Mouse (Mus musculus) CH12.LX (cell line): ENCODE measurements around the gene Gm10799.

Experiments
- CHD1 ChIP-seq: IDR thresholded peaks from 2 replicates; pipeline ENCODE4 v1.6.1; 2012; ENCODE audit warnings: low read depth, low read length, improper control_type of control experiment, inconsistent platforms
- CTCF ChIP-seq, 2 experiments: IDR thresholded peaks in 1 of 2; conservative IDR thresholded peaks in 1 of 2; 2 replicates each; pipeline ENCODE4 v1.5.1; 2011 to 2012; ENCODE audit warnings: low read depth in 2 of 2, low read length in 2 of 2, improper control_type of control experiment in 1 of 2, inconsistent platforms in 1 of 2, mild to moderate bottlenecking in 1 of 2, moderate library complexity in 1 of 2
- ELF1 ChIP-seq: IDR thresholded peaks from 2 replicates; pipeline ENCODE4 v1.6.1; 2014; ENCODE audit warnings: low read depth, mild to moderate bottlenecking, inconsistent platforms, low read length, improper control_type of control experiment
- EP300 ChIP-seq: IDR thresholded peaks from 2 replicates; pipeline ENCODE4 v1.6.1; 2011; ENCODE audit warnings: low read length, improper control_type of control experiment
- MAX ChIP-seq: IDR thresholded peaks from 2 replicates; pipeline ENCODE4 v1.6.1; 2011; ENCODE audit warnings: low read length, improper control_type of control experiment
- MEF2A ChIP-seq: IDR thresholded peaks from 2 replicates; pipeline ENCODE4 v1.6.1; 2014; ENCODE audit warnings: low read depth, mild to moderate bottlenecking, inconsistent platforms, low read length, improper control_type of control experiment, borderline replicate concordance
- NRF1 ChIP-seq: IDR thresholded peaks from 2 replicates; pipeline ENCODE4 v1.6.1; 2014; ENCODE audit warnings: low read depth, mild to moderate bottlenecking, inconsistent platforms, low read length, improper control_type of control experiment, moderate library complexity
- PAX5 ChIP-seq: IDR thresholded peaks from 2 replicates; pipeline ENCODE4 v1.6.1; 2012; ENCODE audit warnings: low read length, inconsistent platforms, mixed read lengths
- POLR2A ChIP-seq: IDR thresholded peaks from 2 replicates; pipeline ENCODE4 v1.6.1; 2011; ENCODE audit warnings: low read depth, mild to moderate bottlenecking, improper control_type of control experiment, low read length
- RCOR1 ChIP-seq: conservative IDR thresholded peaks from 2 replicates; pipeline ENCODE4 v1.6.1; 2012; ENCODE audit warnings: low read depth, mild to moderate bottlenecking, inconsistent platforms, low read length, improper control_type of control experiment
- TCF12 ChIP-seq: IDR thresholded peaks from 2 replicates; pipeline ENCODE4 v1.6.1; 2014; ENCODE audit warnings: low read depth, mild to moderate bottlenecking, inconsistent platforms, low read length, improper control_type of control experiment
- ZMIZ1 ChIP-seq: IDR thresholded peaks from 2 replicates; pipeline ENCODE4 v1.6.1; 2012; ENCODE audit warnings: low read depth, mild to moderate bottlenecking, inconsistent platforms, low read length, improper control_type of control experiment

DNA sequence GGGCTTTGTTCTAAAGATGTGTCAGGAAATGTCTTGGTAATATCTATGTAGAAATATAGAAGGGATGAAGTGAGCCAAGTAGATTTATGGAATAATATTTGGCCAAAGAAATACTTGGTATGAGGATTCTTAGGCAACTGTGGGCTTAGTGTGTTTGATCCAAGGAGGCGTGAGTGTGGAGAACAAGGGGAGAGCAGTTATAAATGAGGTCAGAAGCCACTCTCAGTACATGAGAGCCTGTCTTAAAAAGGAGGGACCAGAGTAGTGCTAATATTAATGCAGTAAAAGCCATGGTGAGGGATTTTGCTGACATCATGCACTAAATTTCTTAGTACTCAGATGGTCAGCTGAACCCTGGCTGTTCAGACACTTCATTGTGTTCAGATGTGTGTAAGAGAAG is 10.0 kb downstream of the Gm10799 start:
- TF ChIP-seq CTCF (conservative IDR thresholded peaks at IDR 0.05 in 1 of 2, IDR thresholded peaks at IDR 0.05 in 1 of 2; ENCODE audit: low read depth in 2 of 2, low read length in 2 of 2) (no peak), RCOR1 (no peak), POLR2A (no peak), NRF1 (no peak), CHD1 (no peak), ELF1 (no peak), TCF12 (no peak), ZMIZ1 (no peak), EP300 (no peak), MAX (no peak), MEF2A (no peak), PAX5 (no peak)
